Mouse (Mus musculus) liver, postnatal 0 days (tissue): ENCODE measurements around the gene Klf14. TPM values are rescaled to one million over a fixed set of nuclear protein-coding genes. Genes with fewer than 3 reads are reported as not detected.
A peak's percentile ranks its signal among the peaks of the same experiment; 100 is the strongest.

Experiments used
- ATAC-seq: fragments of 200-750 bp; cut with Nextera tagmentation; 2 replicates; pipeline ENCODE4 v1.8.0; 2017; ENCODE audit warnings: mild to moderate bottlenecking, moderate library complexity
- DNase-seq: peaks from one replicate; pipeline ENCODE4 v3.0.0-alpha.2; 2016
- H3K27ac ChIP-seq: fragments of 300-500 bp; sonication (generic); 2 replicates; pipeline ENCODE4 v1.5.1; 2014; ENCODE audit warnings: antibody characterized with exemption, moderate library complexity, mild to moderate bottlenecking, low read depth
- H3K27me3 ChIP-seq: fragments of 300-500 bp; sonication (generic); 2 replicates; pipeline ENCODE4 v1.6.1; 2014; ENCODE audit warnings: low read length, control low read depth, mixed read lengths; ENCODE audit not compliant: insufficient read depth
- H3K36me3 ChIP-seq: fragments of 300-500 bp; sonication (generic); replicated peaks from 2 replicates; pipeline ENCODE4 v1.6.1; 2014; ENCODE audit warnings: mild to moderate bottlenecking, control low read depth, low read length, moderate library complexity, mixed read lengths; ENCODE audit not compliant: insufficient read depth
- H3K4me1 ChIP-seq: fragments of 300-500 bp; sonication (generic); 2 replicates; pipeline ENCODE4 v1.6.1; 2014; ENCODE audit warnings: antibody characterized with exemption, mild to moderate bottlenecking, control low read depth; ENCODE audit not compliant: insufficient read depth
- H3K4me2 ChIP-seq: fragments of 300-500 bp; sonication (generic); 2 replicates; pipeline ENCODE4 v1.6.1; 2014; ENCODE audit warnings: low read depth, mild to moderate bottlenecking, low read length, moderate library complexity, mixed read lengths
- H3K4me3 ChIP-seq: fragments of 300-500 bp; sonication (generic); 2 replicates; pipeline ENCODE4 v1.5.1; 2014; ENCODE audit warnings: low read depth, low read length
- H3K9ac ChIP-seq: fragments of 300-500 bp; sonication (generic); replicated peaks from 2 replicates; pipeline ENCODE4 v1.6.1; 2014; ENCODE audit warnings: mild to moderate bottlenecking, moderate library complexity
- H3K9me3 ChIP-seq: fragments of 300-500 bp; sonication (generic); 2 replicates; pipeline ENCODE4 v1.6.1; 2016; ENCODE audit warnings: mild to moderate bottlenecking, control low read depth, low read length, mixed read lengths
- CTCF ChIP-seq: sonication (generic); IDR thresholded peaks from 2 replicates; pipeline ENCODE4 v1.5.1; 2016; ENCODE audit warnings: antibody characterized with exemption, low read depth
- EP300 ChIP-seq: IDR thresholded peaks from 2 replicates; pipeline ENCODE4 v1.6.1; 2016; ENCODE audit warnings: antibody characterized with exemption, low read depth, mild to moderate bottlenecking
- WGBS: fragments of 180-500 bp; shearing (Covaris S2); extraction: QIAGEN DNeasy Blood & Tissue Kit; methylation state at CpG from one replicate; pipeline ENCODE4 v1.1.7; 2014; ENCODE audit not compliant: insufficient replicate concordance; 5-methylcytosine and 5-hydroxymethylcytosine counted together
- polyA plus RNA-seq: library from polyadenylated mRNA; unstranded; fragments of >200 nt; fragmentation: Nextera tagmentation; extraction: Ambion mirVana; gene quantifications from 2 replicates; pipeline ENCODE4 v1.2.1, GENCODE M21; 2015

The Klf14 gene
- polyA plus RNA-seq, 1 experiment from 2014 or later = 0.08 TPM

- H3K4me1 ChIP-seq = no peaks in the 10 kb centered on the region
- TF ChIP-seq EP300 = no peak
- no peak for TF ChIP-seq CTCF
- no peak overlapping the region for H3K4me3 ChIP-seq
- H3K36me3 ChIP-seq = no peaks in the 10 kb centered on the region
- H3K9ac ChIP-seq = no peak overlapping the region
- H3K4me2 ChIP-seq = no peak overlapping the region
- H3K27ac ChIP-seq = no peak overlapping the region
- H3K9me3 ChIP-seq = no peaks in the 10 kb centered on the region
- H3K27me3 ChIP-seq = 0 out of 2 replicates have a peak, but pooled peaks cover 2% of the 10 kb centered on the region
- 43% methylated on average over 1 of the region's 1 CpGs for WGBS
- DNase-seq = no peak
- ATAC-seq = no peak
These were observed 19.7 kb upstream of the Klf14 start for GRCm38 (mm10) chr6:30978615-30979014.

- Histone ChIP-seq H3K4me1 (no peaks in the 10 kb centered on the region), H3K9me3 (no peaks in the 10 kb centered on the region), H3K9ac (no peak overlapping the region), H3K4me3 (no peak overlapping the region), H3K36me3 (no peaks in the 10 kb centered on the region), H3K4me2 (no peak overlapping the region), H3K27ac (no peak overlapping the region), H3K27me3 (no peaks in the 10 kb centered on the region)
- DNase-seq (no peak), ATAC-seq (no peak)
- TF ChIP-seq CTCF (no peak), EP300 (no peak)
- 69% methylated on average over 1 of the region's 1 CpGs for WGBS
These were observed 13.2 kb upstream of the Klf14 start for GRCm38 (mm10) chr6:30972121-30972520.

GRCm38 (mm10) chr6:30957784-30958735, 818 bp downstream of the Klf14 start:
- H3K4me2 ChIP-seq = peak overlapping the region; percentile 75
- H3K9ac ChIP-seq = no peak overlapping the region
- H3K27ac ChIP-seq = no peak overlapping the region
- no peaks in the 10 kb centered on the region for H3K4me1 ChIP-seq
- peak; percentile 35 for DNase-seq
- no peaks in the 10 kb centered on the region for H3K36me3 ChIP-seq
- H3K4me3 ChIP-seq = peak overlapping the region; percentile 51
- peaks cover 20% of the 10 kb centered on the region for H3K9me3 ChIP-seq
- ATAC-seq = no peak
- 8% methylated on average over 78 of the region's 84 CpGs for WGBS
- TF ChIP-seq EP300 (no peak), CTCF (no peak)
- peaks cover 51% of the 10 kb centered on the region for H3K27me3 ChIP-seq

- Histone ChIP-seq H3K36me3 (no peaks in the 10 kb centered on the region), H3K4me1 (no peaks in the 10 kb centered on the region), H3K9ac (no peak overlapping the region), H3K4me3 (no peak overlapping the region), H3K27me3 (no peaks in the 10 kb centered on the region), H3K4me2 (no peak overlapping the region), H3K27ac (no peak overlapping the region), H3K9me3 (no peaks in the 10 kb centered on the region)
- DNase-seq (no peak), ATAC-seq (no peak)
- WGBS = 58% methylated on average over 5 of the region's 5 CpGs
- no peak for TF ChIP-seq EP300
- no peak for TF ChIP-seq CTCF
These were observed 19.6 kb downstream of the Klf14 start for GRCm38 (mm10) chr6:30939264-30939663.

GRCm38 (mm10) chr6:30922821-30923220, 36.1 kb downstream of the Klf14 start:
- H3K27me3 ChIP-seq = no peaks in the 10 kb centered on the region
- no peak overlapping the region for H3K4me2 ChIP-seq
- no peak overlapping the region for H3K27ac ChIP-seq
- no peaks in the 10 kb centered on the region for H3K4me1 ChIP-seq
- no peak overlapping the region for H3K9ac ChIP-seq
- H3K36me3 ChIP-seq = no peaks in the 10 kb centered on the region
- H3K4me3 ChIP-seq = no peak overlapping the region
- 36% methylated on average over 2 of the region's 2 CpGs for WGBS
- ATAC-seq = no peak
- DNase-seq = no peak
- TF ChIP-seq EP300 (no peak), CTCF (no peak)
- H3K9me3 ChIP-seq = no peaks in the 10 kb centered on the region

- H3K36me3 ChIP-seq = no peaks in the 10 kb centered on the region
- no peaks in the 10 kb centered on the region for H3K9me3 ChIP-seq
- no peak overlapping the region for H3K27ac ChIP-seq
- no peak for DNase-seq
- no peak overlapping the region for H3K9ac ChIP-seq
- WGBS = 62% methylated on average over 10 of the region's 11 CpGs
- H3K4me1 ChIP-seq = no peaks in the 10 kb centered on the region
- no peak overlapping the region for H3K4me3 ChIP-seq
- H3K4me2 ChIP-seq = no peak overlapping the region
- no peaks in the 10 kb centered on the region for H3K27me3 ChIP-seq
- ATAC-seq = no peak
- TF ChIP-seq CTCF = no peak
- TF ChIP-seq EP300 = no peak
These were observed 37.1 kb downstream of the Klf14 start for GRCm38 (mm10) chr6:30921826-30922225.
